Mouse (Mus musculus): ENCODE data around the gene Tas2r138. TPM values are rescaled to one million over a fixed set of nuclear protein-coding genes. Genes with fewer than 3 reads are reported as not detected.

Tas2r138 gene
- polyA plus RNA-seq (2012): not detected in 2 replicates

DNA sequence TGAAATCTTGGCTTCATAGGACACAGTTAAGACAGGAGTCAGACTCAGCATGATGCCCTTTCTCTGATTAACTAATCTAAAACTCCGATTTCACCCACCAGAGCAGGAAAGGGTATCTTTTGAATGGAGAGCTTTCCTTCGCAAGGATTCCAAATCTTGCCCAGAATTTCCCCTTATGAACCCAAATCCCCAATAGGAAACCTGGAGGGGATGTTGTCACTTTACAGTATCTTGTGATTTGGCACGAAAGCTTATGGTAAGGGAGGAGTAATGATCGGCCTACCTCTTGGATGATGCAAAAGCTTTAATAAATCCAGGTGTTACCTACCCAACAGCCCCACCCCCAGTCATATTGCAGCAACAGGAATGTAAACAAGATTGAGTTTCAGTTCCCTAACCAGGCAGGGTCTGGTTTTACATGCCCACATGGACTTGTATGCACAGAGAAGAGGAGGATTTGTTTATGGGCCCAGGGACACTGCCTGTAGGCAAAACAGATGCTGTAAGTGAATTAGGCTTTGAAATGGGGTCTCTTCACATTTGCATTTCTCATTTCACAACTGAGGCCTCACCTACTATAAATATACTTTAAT is at the start of gene Tas2r138:
Gene Tas2r138 (minus strand): TSS at position 51 of the 593 bp plus-strand sequence.
- no peak for TF ChIP-seq GATA1 (IDR thresholded peaks at IDR 0.05; ENCODE audit: low read length)

DNA sequence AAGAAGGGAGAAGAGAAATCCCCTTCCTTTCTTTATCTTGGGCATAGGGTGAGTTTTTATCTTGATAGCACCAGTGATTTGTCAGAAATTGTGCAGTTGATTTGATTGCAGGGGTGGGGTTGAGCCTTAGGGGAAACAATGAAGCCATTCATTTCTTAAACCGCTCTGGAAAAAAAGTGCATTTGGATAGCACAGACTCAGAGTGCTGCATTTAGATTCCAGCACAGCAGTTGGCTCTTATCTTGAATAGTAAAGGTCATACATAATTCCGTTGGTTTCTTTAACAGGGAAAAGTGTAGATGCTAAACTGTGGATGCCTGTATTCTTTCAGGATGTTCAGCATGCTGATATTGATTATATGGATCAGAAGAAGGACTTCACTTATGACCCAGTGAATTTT is 47.8 kb upstream of the Tas2r138 start:
- TF ChIP-seq GATA1 (IDR thresholded peaks at IDR 0.05; ENCODE audit: low read length): no peak

DNA sequence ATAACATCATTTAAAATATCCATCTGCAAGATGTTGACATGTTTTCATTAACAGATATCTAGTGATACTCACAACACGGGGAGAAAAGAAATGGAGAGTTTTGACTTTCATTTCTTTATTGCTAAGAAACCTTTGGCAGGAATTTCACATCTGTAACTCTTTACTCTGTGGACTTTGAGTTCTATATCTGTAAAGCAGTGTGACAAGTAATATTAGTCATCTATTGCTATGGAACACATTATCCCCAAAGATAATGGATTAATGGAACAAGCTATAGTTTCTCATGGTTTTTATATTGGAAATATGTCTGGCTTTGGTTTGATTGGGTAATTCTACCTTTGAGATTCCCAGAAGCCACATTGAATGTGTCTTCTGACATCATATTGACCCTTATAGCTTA is 37.8 kb upstream of the Tas2r138 start:
- no peak for TF ChIP-seq GATA1 (IDR thresholded peaks at IDR 0.05; ENCODE audit: low read length)

DNA sequence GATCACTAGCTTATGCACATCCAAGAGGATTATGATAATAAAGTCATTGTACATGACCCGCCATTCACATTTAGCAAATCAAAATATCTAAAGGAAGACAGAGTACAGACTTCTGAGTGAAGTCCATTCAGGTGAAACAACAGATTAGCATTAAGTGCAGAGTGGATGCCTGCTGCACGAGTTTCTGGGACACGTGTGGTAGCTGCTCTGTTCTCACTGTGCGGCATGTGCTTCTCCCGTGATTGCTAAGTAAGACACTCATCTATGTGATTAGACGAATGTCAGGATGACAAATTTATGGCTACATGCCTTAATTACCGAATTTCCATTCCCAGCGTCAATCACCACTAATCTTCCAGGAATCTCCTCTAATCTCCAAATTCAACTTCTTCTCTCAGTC is 32.6 kb upstream of the Tas2r138 start:
- TF ChIP-seq GATA1 (IDR thresholded peaks at IDR 0.05; ENCODE audit: low read length): no peak

DNA sequence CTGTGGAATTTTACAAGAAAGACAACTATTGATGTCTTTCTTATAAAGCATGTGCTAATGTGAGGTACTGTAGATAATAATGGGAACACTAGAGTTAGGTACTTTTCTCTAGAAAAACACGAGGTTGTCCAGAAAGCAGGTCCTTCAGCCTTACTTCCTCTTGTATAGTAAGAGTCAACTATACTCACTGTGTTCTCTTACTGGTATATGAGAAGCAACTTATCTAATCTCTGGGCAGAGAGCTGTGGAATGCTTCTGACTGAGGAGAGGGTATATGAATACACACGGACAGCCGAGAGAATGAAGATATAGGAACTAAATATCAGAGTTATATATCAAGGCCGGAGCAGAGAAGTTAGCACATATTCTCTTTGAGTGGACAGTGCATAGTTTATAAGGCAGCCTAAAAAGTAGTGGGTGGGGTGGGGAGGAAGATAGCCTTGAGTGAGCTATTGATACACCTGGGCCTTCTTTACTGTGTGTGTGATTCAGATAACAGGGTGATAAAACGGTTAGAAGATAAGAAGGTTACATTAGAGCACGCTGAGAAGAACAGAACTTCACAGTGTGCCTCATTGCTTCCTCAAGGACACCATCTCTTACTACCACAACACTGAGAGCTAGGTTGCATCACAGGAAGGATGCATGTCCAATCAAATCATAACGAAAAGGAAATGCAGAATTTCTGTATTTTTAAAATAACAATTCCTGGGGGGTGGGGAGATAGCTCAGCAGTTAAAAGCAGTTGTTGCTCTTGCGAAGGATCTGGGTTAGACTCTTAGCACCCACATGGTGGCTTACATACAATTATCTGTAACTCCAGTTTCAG is 27.8 kb upstream of the Tas2r138 start:
- TF ChIP-seq GATA1 (IDR thresholded peaks at IDR 0.05; ENCODE audit: low read length): no peak

DNA sequence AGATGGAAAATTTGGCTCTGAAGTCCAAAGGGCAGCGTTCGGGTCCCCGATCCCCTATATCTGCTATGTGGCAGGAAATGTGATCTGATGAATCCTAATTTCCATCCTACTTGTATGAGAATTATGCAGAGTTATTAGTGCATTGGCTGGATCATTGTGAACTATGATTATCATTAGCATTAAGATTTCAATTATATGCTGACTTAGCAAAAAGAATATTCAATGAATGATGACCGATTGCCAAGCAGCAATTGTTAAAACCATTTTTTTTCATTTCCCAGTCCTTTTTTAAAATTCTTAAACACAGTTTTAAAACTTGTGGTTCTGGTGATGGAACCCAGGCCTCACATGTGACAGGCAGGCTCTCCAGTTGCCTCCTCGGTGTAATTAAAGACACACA is 24.6 kb upstream of the Tas2r138 start:
- no peak for TF ChIP-seq GATA1 (IDR thresholded peaks at IDR 0.05; ENCODE audit: low read length)

DNA sequence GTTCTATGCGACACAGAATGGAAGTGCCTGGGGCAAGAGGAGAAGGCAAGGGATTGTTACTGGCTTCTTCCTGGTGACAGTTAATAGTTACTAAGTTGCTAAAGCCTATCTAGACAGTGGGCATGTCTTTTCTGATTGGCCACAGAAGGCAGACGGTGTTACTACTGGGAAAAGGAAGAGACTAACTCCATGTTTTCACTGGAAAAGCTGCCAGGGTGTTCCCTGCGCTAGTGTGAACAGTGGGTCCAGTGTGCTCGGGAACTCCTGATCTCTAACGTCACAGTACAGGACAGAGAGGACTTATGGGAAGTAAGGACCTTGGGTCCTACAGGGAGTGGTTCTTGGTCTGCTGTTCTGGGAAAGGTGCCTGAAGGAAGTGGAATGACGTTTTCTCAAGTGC is 22.4 kb upstream of the Tas2r138 start:
- TF ChIP-seq GATA1 (IDR thresholded peaks at IDR 0.05; ENCODE audit: low read length): no peak

DNA sequence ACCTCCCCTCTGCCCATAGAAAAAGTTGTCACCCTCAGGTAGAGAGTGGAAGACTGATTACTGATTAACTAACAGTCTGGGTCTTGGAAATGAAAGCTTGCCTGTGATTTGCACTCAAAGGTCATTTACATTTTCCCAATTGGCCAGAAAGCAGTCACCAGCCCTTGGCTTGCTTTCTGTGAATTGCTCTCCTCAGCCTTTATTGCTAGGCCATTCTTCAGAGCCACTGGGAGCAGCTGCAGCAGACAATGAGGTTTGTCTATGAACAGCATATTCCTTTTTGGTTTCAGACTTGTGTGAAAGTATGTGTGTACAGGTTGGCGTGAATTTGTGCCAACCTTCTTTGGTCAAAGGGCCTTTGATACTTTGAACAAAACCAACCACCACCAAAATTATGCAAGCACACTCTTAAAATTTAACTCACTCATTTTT is 21.5 kb upstream of the Tas2r138 start:
- no peak for TF ChIP-seq GATA1 (IDR thresholded peaks at IDR 0.05; ENCODE audit: low read length)

DNA sequence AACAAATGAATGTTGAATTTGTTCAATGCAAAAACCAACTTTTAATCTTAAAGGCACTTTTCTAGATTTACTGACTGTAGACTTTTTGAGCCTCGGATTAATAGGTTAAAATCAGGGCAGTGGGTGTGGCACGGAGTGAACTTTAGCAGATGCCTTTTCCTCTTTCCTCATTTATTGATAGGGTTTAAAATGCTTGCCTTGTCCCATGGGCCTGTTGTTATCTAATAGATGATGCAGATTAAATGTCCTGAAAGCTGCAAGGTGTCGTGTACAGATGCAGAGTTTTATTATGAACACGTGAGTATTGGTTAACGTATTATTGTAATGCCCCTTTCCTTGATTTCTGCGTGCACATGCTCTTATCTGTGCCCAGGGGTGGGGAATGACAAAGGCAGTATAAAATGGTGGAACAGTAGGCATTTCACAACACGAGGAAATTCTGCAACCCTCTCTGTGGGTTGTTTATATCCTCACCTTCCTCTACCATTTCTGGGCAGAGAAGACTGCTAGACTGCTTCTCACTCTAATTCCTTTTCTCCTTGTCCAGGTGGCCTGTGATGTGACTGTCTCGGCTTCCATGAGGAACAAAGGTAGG is 15.4 kb upstream of the Tas2r138 start, which contains the start of gene Mgam:
Gene Mgam (plus strand): TSS at position 426 of the 595 bp plus-strand sequence.
- TF ChIP-seq GATA1 (IDR thresholded peaks at IDR 0.05; ENCODE audit: low read length): no peak

DNA sequence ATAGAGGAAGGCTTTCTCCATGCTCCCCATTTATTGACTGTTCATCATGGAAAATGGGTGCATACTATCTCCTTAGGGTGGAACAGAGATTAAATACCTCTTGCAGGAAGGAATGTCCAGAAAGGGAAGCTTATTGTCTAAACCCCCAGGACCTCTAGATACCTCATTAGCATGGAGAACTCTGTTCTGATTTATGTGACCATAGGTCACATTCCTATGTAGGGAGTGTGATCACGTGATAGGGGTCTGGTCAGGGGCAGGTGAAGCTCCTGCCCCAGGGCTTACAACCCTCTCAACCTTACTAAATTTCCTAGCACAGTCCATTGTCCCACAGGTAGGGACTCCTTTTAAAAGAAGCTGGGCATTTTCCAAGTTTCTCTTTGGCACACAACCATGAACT is 13.0 kb upstream of the Tas2r138 start:
- TF ChIP-seq GATA1 (IDR thresholded peaks at IDR 0.05; ENCODE audit: low read length): no peak

DNA sequence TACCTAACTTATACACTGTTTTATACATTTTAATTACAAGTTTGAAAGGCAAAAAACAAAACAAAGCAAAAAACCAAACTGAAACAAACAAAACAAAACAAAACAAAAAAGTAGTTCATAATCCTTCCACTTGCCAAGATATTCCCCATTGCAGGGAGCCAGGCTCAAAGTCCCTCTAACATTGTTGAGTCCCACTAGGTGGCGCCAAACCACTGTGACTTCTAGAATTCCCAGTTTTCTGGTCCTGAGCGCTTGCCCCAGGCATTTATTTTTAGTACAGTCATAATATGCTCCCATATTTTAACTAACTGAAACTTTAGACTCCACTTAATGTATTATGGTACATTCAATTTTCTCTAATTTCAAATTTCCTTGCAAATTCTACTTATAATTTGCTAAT is 4.9 kb upstream of the Tas2r138 start:
- TF ChIP-seq GATA1 (IDR thresholded peaks at IDR 0.05; ENCODE audit: low read length): no peak

DNA sequence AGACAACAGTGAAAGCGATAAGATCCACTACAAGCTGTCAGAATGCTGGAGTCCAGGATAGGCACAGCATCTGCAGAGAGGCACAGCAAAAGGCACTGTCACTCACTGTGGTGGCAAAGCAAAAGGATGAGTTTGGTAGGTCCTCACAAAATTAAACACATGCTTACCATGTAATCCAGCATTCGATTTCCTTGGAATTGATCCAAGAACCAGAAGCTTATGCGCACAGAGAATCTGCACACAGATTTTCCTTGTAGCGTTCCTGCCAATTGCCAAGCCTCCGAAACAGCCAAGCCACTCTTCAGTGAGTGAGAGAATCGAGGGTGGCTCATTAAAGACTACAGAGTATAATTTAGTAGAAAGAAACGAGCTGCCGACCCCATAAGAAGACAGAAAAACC is 2.9 kb downstream of the Tas2r138 start:
- TF ChIP-seq GATA1 (IDR thresholded peaks at IDR 0.05; ENCODE audit: low read length): no peak

DNA sequence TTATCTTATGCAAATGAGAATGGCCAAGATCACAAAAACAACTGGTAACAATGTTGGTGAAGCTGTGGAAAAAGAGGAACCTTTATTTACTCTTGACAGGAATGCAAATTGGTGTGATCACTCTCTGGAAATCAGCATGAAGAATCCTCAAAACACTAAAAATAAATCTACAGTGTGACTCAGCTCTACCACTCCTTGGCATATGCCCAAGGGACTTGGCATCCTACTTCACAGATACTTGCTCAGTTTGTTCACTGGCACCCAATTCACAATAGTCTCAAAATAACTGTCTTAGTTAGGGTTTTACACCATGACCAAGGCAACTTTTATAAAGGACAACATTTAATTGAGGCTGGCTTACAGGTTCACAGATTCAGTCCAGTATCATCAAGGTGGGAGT is 5.7 kb downstream of the Tas2r138 start:
- no peak for TF ChIP-seq GATA1 (IDR thresholded peaks at IDR 0.05; ENCODE audit: low read length)

DNA sequence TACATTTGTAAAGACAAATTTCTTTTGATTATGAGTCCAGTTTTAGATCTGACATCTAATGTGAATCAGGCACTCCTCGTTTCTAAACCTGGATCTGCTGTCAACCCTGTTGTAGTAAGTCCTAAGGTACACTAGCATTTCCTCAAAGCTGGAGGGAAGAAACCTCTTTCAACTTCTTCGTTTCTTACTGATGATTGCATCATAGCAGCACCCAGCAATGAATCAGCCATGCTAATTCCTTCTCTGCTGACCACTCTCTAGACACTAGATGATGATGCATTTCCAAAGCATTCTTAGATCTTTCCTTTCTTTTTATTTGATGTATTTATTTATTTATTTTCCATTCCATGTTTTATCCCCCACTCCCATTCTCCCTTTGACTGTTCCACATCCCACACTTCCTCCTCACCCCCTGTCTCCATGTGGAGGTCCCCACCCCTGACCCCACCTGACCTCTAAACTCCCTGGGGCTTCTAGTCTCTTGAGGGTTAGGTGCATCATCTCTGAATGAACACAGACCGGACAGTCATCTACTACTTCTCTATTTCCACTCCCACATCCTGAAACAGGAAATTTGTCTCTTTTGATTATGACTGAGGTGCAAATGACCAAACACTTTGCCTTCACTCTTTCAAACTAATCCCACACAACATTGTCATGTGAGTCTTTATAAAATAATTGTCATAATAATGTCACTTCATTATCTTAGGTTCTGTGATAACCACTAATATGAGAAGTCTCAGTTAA is 18.1 kb downstream of the Tas2r138 start:
- no peak for TF ChIP-seq GATA1 (IDR thresholded peaks at IDR 0.05; ENCODE audit: low read length)

DNA sequence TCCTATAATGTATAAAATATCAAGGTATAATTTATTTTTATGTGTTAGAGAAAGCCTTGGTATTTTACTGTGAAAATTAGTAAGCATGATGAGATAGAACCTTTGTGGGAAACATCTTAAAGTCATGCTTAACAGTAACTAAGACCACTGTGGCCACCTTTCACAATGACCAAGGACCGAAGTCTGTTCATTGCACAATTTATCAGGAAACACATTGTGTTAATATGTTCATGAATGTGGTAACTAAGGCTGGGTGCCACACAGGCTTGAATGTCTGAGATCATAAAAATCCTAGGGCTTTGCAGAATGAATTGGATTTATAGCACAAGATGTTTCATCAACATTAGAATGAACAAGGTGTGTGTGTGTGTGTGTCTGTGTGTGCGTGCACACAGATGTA is 24.8 kb downstream of the Tas2r138 start:
- TF ChIP-seq GATA1 (IDR thresholded peaks at IDR 0.05; ENCODE audit: low read length): no peak

DNA sequence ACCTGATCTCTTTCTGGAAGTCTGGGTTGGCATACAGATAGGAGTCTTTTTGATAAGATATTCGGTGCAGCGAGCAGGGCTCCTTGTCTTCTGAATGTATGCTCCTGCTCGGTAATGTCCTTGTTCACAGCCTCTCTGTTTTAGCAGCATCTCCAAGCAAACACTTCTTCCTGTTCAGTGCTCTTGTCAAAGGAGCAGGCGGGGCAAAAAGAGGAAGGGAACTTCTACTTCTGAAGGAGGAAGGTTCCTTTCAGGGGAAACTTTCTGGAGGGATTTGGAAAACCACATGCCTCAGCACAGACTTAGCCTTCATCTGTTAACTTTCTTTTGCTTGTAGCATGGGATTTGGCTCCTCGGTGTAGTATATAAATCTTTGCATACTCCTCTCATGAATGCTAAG is 27.5 kb downstream of the Tas2r138 start, which contains the start of gene Clec5a:
Gene Clec5a (minus strand): TSS at position 177 of the 400 bp plus-strand sequence.
- no peak for TF ChIP-seq GATA1 (IDR thresholded peaks at IDR 0.05; ENCODE audit: low read length)
